Mouse (Mus musculus) stomach, embryonic 14.5 days (tissue): ENCODE results near the gene Fars2. TPM values are rescaled to one million over a fixed set of nuclear protein-coding genes. Genes with fewer than 3 reads are reported as not detected.

Source experiments
- ATAC-seq: fragments of 200-750 bp; cut with Nextera tagmentation; 2 replicates; pipeline ENCODE4 v1.8.0; 2017; ENCODE audit warnings: low read depth, moderate TSS enrichment; ENCODE audit not compliant: insufficient number of reproducible peaks, insufficient read depth, low FRiP score
- H3K27ac ChIP-seq: fragments of 300-500 bp; sonication (generic); 2 replicates; pipeline ENCODE4 v1.5.1; 2014; ENCODE audit warnings: mild to moderate bottlenecking, low read length, moderate library complexity, mixed read lengths
- H3K27me3 ChIP-seq: fragments of 300-500 bp; sonication (generic); 2 replicates; pipeline ENCODE4 v1.6.1; 2014; ENCODE audit warnings: low read length, control low read depth, mixed read lengths; ENCODE audit not compliant: control insufficient read depth, insufficient read depth
- H3K36me3 ChIP-seq: fragments of 300-500 bp; sonication (generic); 2 replicates; pipeline ENCODE4 v1.6.1; 2014; ENCODE audit warnings: mild to moderate bottlenecking, control low read depth, low read length, moderate library complexity, mixed read lengths; ENCODE audit not compliant: control insufficient read depth, insufficient read depth
- H3K4me1 ChIP-seq: fragments of 300-500 bp; sonication (generic); 2 replicates; pipeline ENCODE4 v1.6.1; 2014; ENCODE audit warnings: low read length, control low read depth, mixed read lengths; ENCODE audit not compliant: control insufficient read depth, insufficient read depth
- H3K4me2 ChIP-seq: fragments of 300-500 bp; sonication (generic); replicated peaks from 2 replicates; pipeline ENCODE4 v1.6.1; 2014; ENCODE audit warnings: low read depth, low read length, control low read depth
- H3K4me3 ChIP-seq: fragments of 300-500 bp; sonication (generic); 2 replicates; pipeline ENCODE4 v1.5.1; 2014; ENCODE audit warnings: low read depth, low read length, control low read depth
- H3K9ac ChIP-seq: fragments of 300-500 bp; sonication (generic); replicated peaks from 2 replicates; pipeline ENCODE4 v1.6.1; 2014; ENCODE audit warnings: low read depth, mild to moderate bottlenecking, control low read depth, low read length, moderate library complexity, mixed read lengths
- H3K9me3 ChIP-seq: fragments of 300-500 bp; sonication (generic); 2 replicates; pipeline ENCODE4 v1.6.1; 2016; ENCODE audit warnings: low read depth, low read length, control low read depth; ENCODE audit not compliant: control insufficient read depth
- WGBS: fragments of 180-500 bp; shearing (Covaris S2); extraction: QIAGEN DNeasy Blood & Tissue Kit; methylation state at CpG from one replicate; pipeline ENCODE4 v1.1.7; 2014; 5-methylcytosine and 5-hydroxymethylcytosine counted together
- polyA plus RNA-seq: library from polyadenylated mRNA; unstranded; fragments of >200 nt; fragmentation: Nextera tagmentation; extraction: Ambion mirVana; gene quantifications from 2 replicates; pipeline ENCODE4 v1.2.1, GENCODE M21; 2014

The Fars2 gene
- polyA plus RNA-seq, 1 experiment from 2014 or later, result 40.0 TPM

DNA sequence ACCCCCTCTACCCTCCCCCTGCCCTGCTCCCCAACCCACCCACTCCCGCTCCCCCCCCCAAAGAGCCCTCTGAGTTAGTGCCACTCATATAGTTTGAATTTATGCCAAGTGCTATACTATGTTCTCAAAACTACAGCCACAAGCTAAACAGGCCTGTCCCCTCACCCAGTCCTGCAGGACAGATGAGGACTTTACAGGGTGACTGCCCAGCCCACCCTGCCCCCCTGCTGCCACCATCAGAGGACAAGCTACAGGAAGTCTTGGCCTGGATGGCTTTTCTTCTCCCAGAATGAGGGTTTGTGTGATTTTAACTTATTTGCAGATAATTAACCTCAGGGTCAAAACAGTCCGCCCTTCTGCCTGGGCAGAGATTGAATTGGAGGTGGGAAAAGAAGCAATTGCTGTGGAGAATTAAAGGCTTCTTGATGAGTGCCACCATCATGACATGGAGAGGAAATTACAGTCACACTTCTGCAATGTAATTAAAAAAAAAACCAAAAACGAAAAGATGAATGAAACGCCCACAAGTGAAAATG is 383.2 kb downstream of the Fars2 start:
- ATAC-seq, result no peak

DNA sequence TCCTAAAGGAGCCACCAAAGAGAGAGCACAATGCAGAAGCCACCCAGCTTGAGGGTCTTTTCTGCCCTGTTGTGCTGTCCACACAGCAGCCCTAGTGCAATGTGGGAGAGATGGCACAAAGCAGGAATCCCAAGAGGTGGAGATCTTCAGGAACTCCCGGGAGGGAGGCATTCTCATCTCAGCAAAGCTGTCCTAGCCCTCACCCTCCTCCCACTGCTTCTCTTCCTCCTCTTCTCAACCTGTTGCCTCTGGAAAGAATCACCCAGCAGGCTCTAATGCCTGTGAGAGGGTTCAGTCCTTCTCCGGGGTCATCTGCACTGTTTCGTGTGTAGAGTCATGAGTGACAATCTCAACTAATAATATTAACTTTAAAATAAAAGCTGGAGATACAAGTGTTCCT is 386.3 kb downstream of the Fars2 start:
- 70% methylated on average over 3 of the region's 3 CpGs for WGBS
- H3K9ac ChIP-seq, result no peak overlapping the region
- H3K36me3 ChIP-seq, result no peaks in the 10 kb centered on the region
- H3K4me3 ChIP-seq, result no peak overlapping the region
- H3K4me1 ChIP-seq, result no peaks in the 10 kb centered on the region
- H3K9me3 ChIP-seq, result no peaks in the 10 kb centered on the region
- ATAC-seq, result no peak
- no peaks in the 10 kb centered on the region for H3K27me3 ChIP-seq
- H3K27ac ChIP-seq, result no peak overlapping the region
- no peak overlapping the region for H3K4me2 ChIP-seq

More for the DNA sequence above, 383.2 kb downstream of the Fars2 start:
- 73% methylated on average over 4 of the region's 4 CpGs for WGBS
- Histone ChIP-seq H3K27me3 (no peaks in the 10 kb centered on the region), H3K36me3 (no peaks in the 10 kb centered on the region), H3K9me3 (no peaks in the 10 kb centered on the region), H3K9ac (no peak overlapping the region), H3K4me1 (no peaks in the 10 kb centered on the region), H3K4me2 (no peak overlapping the region), H3K27ac (no peak overlapping the region), H3K4me3 (no peak overlapping the region)

DNA sequence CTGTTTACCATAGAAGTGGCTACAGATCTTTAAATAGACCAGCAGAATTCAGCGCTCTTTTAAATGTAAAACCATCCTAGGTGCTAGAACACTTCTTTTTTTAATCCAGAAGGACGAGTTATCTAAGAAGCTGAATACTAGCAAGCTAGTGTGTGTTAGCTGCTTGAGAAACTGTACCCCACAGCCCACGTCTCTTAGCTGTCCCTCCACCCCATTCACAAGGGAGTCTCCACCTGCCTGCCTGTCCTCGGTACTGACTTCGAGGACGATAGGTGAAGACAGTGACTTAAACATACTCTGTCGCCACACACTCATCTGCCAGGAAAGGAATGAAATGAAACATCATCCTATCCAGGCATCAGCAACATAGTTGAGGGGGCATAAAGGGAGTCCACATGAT is 386.8 kb downstream of the Fars2 start:
- Histone ChIP-seq H3K4me1 (no peaks in the 10 kb centered on the region), H3K9ac (no peak overlapping the region), H3K27me3 (no peaks in the 10 kb centered on the region), H3K27ac (no peak overlapping the region), H3K4me3 (no peak overlapping the region), H3K4me2 (no peak overlapping the region), H3K9me3 (no peaks in the 10 kb centered on the region), H3K36me3 (no peaks in the 10 kb centered on the region)
- no peak for ATAC-seq
- 81% methylated on average over 7 of the region's 7 CpGs for WGBS

DNA sequence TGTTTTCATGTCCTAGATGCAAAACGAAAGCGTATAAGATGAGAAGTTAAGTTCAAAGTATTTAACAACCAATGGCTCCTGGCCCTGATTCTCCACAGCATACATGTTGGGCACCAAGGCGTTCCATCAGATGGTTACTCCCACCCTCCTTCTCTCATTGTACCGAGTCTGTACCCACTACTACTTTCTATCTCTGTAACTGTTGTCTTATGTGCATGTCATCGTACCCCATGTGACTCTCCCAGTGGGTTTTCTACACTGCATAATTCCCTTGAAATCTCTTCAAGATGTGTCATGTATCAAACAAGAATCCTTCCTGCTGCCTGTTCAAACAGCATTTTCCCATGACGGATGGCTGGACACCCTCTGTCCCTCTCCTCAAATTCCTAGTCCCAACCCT is 388.5 kb downstream of the Fars2 start:
- no peak overlapping the region for H3K4me2 ChIP-seq
- 94% methylated on average over 6 of the region's 6 CpGs for WGBS
- no peaks in the 10 kb centered on the region for H3K9me3 ChIP-seq
- no peaks in the 10 kb centered on the region for H3K36me3 ChIP-seq
- no peak overlapping the region for H3K4me3 ChIP-seq
- no peaks in the 10 kb centered on the region for H3K27me3 ChIP-seq
- H3K4me1 ChIP-seq, result no peaks in the 10 kb centered on the region
- no peak overlapping the region for H3K9ac ChIP-seq
- ATAC-seq, result no peak
- no peak overlapping the region for H3K27ac ChIP-seq

DNA sequence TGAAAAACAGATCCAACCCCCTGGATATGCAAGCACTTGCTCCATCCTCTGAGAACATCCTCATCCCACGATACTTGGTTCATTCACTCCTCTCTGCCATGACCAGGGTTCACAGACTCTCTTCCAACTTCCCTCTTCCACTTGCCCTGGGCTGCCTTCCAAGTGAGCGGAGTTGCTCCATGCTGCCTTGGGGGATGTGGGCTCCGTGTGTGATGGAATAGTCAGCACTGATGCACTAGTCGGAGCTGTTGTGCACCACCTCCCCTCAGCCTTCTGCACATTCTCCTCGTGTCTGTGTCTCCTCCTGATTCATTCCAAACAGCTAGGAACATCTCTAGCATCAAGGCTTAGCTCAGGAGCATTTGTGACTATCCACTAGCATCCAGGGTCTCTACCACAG is 389.1 kb downstream of the Fars2 start:
- 74% methylated on average over 5 of the region's 5 CpGs for WGBS
- ATAC-seq, result no peak
- Histone ChIP-seq H3K4me1 (no peaks in the 10 kb centered on the region), H3K27me3 (no peaks in the 10 kb centered on the region), H3K4me3 (no peak overlapping the region), H3K36me3 (no peaks in the 10 kb centered on the region), H3K9ac (no peak overlapping the region), H3K4me2 (no peak overlapping the region), H3K9me3 (no peaks in the 10 kb centered on the region), H3K27ac (no peak overlapping the region)

DNA sequence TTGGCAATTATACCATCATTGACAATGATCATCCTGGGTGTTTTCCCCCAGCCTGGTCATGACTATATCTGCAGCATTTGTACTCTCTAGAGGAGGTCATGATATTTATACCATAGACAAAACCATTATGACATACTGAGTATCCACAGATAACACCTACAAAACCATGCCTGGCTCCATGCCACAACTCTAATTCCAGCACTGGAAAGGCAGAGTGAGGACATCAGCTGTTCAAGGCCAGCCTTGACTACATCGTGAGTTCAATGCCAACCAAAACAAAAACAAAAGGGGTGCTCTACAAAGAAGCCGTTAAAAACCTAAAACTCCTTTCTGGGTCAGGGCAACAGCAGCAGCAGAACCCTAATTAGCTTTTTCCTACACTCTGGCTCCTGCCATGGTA is 392.9 kb downstream of the Fars2 start:
- H3K9me3 ChIP-seq, result no peaks in the 10 kb centered on the region
- H3K4me3 ChIP-seq, result no peak overlapping the region
- WGBS, result 86% methylated on average over 2 of the region's 2 CpGs
- H3K36me3 ChIP-seq, result no peaks in the 10 kb centered on the region
- H3K4me2 ChIP-seq, result no peak overlapping the region
- H3K4me1 ChIP-seq, result no peaks in the 10 kb centered on the region
- no peak overlapping the region for H3K27ac ChIP-seq
- no peak overlapping the region for H3K9ac ChIP-seq
- no peaks in the 10 kb centered on the region for H3K27me3 ChIP-seq
- no peak for ATAC-seq

DNA sequence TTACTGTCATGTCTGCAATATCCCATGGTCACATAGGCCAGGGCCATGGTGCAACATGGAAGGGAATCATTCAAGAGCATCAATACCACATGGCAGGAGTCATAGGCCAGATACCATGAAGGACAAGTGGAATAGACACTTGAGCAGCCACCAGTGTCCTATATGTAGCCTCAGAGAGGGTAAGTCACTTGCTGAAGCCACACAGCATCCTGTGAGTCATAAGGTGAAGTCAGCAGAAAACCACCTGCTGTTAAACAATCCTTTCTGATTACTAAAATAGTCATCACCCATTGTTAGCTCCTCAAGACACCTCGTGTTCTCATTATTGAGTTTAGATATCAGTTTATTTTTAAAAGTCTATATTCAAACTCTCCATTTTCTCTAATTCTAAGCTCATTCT is 395.9 kb downstream of the Fars2 start:
- H3K9ac ChIP-seq, result no peak overlapping the region
- H3K27ac ChIP-seq, result no peak overlapping the region
- H3K36me3 ChIP-seq, result no peaks in the 10 kb centered on the region
- ATAC-seq, result no peak
- no peak overlapping the region for H3K4me2 ChIP-seq
- 79% methylated on average over 1 of the region's 1 CpGs for WGBS
- H3K9me3 ChIP-seq, result no peaks in the 10 kb centered on the region
- H3K4me3 ChIP-seq, result no peak overlapping the region
- H3K4me1 ChIP-seq, result no peaks in the 10 kb centered on the region
- no peaks in the 10 kb centered on the region for H3K27me3 ChIP-seq

DNA sequence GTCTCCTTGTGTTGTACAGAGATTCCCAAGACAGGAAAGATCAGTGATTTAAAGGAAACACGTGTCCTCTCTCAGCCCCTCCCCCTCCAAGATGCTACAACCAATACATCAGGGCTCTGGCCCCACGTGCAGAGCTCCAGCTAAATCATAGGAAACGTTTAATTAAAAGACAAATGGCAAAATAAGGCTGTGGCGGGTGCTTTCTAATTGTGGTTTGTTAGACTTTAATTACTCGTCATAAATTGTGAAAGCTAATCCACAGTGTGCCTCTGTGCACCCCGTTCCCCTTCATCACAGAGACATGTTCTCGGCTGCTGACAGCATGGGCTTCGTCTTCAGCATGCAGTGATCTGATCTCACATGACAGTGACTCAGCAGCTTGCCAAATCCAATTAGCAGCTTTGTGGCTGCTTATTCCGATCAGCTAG is 400.9 kb downstream of the Fars2 start:
- ATAC-seq, result no peak
- H3K9me3 ChIP-seq, result no peaks in the 10 kb centered on the region
- no peak overlapping the region for H3K4me2 ChIP-seq
- no peak overlapping the region for H3K9ac ChIP-seq
- H3K4me3 ChIP-seq, result no peak overlapping the region
- no peak overlapping the region for H3K27ac ChIP-seq
- no peaks in the 10 kb centered on the region for H3K36me3 ChIP-seq
- no peaks in the 10 kb centered on the region for H3K4me1 ChIP-seq
- H3K27me3 ChIP-seq, result no peaks in the 10 kb centered on the region
- 52% methylated on average over 9 of the region's 9 CpGs for WGBS

DNA sequence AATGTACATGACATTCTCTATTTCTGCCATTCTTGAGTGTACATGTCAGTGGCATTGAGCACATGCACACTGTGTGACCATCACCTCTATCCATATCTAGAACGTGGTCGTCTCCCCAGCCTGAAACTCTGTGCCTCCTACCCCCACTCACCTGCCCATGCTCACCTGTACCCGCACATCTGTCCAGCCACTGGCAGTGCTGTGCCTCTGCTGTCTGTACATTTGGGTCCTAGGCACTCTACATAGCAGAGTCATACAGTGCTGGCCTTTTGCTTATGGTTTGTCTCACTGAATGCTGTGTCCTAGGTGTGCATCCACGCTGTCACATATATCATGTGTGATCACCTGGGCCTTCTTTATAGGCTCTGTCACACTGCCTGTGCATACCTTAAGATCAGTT is 410.5 kb downstream of the Fars2 start:
- no peak overlapping the region for H3K9ac ChIP-seq
- no peak overlapping the region for H3K27ac ChIP-seq
- 0 out of 2 replicates have a peak, but pooled peaks cover 3% of the 10 kb centered on the region for H3K4me1 ChIP-seq
- H3K9me3 ChIP-seq, result no peaks in the 10 kb centered on the region
- no peak overlapping the region for H3K4me2 ChIP-seq
- no peaks in the 10 kb centered on the region for H3K36me3 ChIP-seq
- ATAC-seq, result no peak
- H3K27me3 ChIP-seq, result no peaks in the 10 kb centered on the region
- 93% methylated on average over 4 of the region's 4 CpGs for WGBS
- H3K4me3 ChIP-seq, result no peak overlapping the region
